Mouse (Mus musculus) ES-E14 (cell line): Measurements from ENCODE around the gene Adamts2. TPM values are rescaled to one million over a fixed set of nuclear protein-coding genes. Genes with fewer than 3 reads are reported as not detected.

Experiments used
- DNase-seq: peaks from one replicate; pipeline ENCODE4 v3.0.0-alpha.2; 2013; ENCODE audit warnings: low read depth, low spot score
- H3K27ac ChIP-seq: 2 replicates; pipeline ENCODE4 v1.5.1; 2012; ENCODE audit warnings: low read depth, mild to moderate bottlenecking, low read length, moderate library complexity, mixed read lengths; ENCODE audit not compliant: poor library complexity, insufficient read depth, severe bottlenecking
- H3K36me3 ChIP-seq: 2 replicates; pipeline ENCODE4 v1.6.1; 2012; ENCODE audit warnings: mild to moderate bottlenecking, low read length, moderate library complexity, mixed read lengths; ENCODE audit not compliant: control insufficient read depth, poor library complexity, insufficient read depth, severe bottlenecking
- H3K4me1 ChIP-seq, 2 experiments: fragments of 150-350 bp in 1 of 2; sonication (generic) in 1 of 2; 2 replicates each; pipeline ENCODE4 v1.6.1; 2012; ENCODE audit warnings: low read length in 2 of 2, mild to moderate bottlenecking in 1 of 2, mixed read lengths in 1 of 2; ENCODE audit not compliant: control insufficient read depth in 2 of 2, insufficient read depth in 2 of 2, poor library complexity in 1 of 2
- H3K4me3 ChIP-seq, 2 experiments: fragments of 150-350 bp in 1 of 2; sonication (generic) in 1 of 2; 2 replicates each; pipeline ENCODE4 v1.5.1; 2012; ENCODE audit warnings: low read length in 2 of 2, low read depth in 1 of 2, mild to moderate bottlenecking in 1 of 2, mixed read lengths in 1 of 2; ENCODE audit not compliant: insufficient read depth in 1 of 2, poor library complexity in 1 of 2, severe bottlenecking in 1 of 2
- H3K9ac ChIP-seq: 2 replicates; pipeline ENCODE4 v1.6.1; 2012; ENCODE audit warnings: low read depth, mild to moderate bottlenecking, low read length, mixed read lengths; ENCODE audit not compliant: poor library complexity, insufficient read depth, severe bottlenecking
- H3K9me3 ChIP-seq: fragments of 150-350 bp; sonication (generic); 2 replicates; pipeline ENCODE4 v1.6.1; 2012; ENCODE audit warnings: low read depth, mild to moderate bottlenecking, low read length; ENCODE audit not compliant: control insufficient read depth, insufficient read depth
- CHD2 ChIP-seq: IDR thresholded peaks from 2 replicates; pipeline ENCODE4 v1.6.1; 2014; ENCODE audit warnings: mild to moderate bottlenecking, low read depth, low read length, inconsistent platforms
- HCFC1 ChIP-seq: IDR thresholded peaks from 2 replicates; pipeline ENCODE4 v1.6.1; 2012; ENCODE audit warnings: low read length, inconsistent platforms, borderline replicate concordance; ENCODE audit not compliant: insufficient read depth
- MAFK ChIP-seq: IDR thresholded peaks from 2 replicates; pipeline ENCODE4 v1.6.1; 2014; ENCODE audit warnings: mild to moderate bottlenecking, low read depth, low read length, inconsistent platforms; ENCODE audit not compliant: insufficient read depth
- ZC3H11A ChIP-seq: IDR thresholded peaks from 2 replicates; pipeline ENCODE4 v1.6.1; 2012; ENCODE audit warnings: low read depth, mild to moderate bottlenecking, inconsistent platforms, low read length, borderline replicate concordance
- ZNF384 ChIP-seq: IDR thresholded peaks from 2 replicates; pipeline ENCODE4 v1.6.1; 2012; ENCODE audit warnings: low read depth, low read length, inconsistent platforms
- in situ Hi-C, 2 experiments: fragments of 600-800 bp; cut with MboI; formaldehyde crosslinking; loops; one replicate each; pipeline ENCODE4 v1.15.1; 2025; ENCODE audit warnings: low sequenced_read_pairs in 2 of 2, inconsistent platforms in 1 of 2; ENCODE audit not compliant: unreplicated experiment in 2 of 2
- total RNA-seq: library from RNA; depleted of rRNA; stranded (reverse); fragments of 300-350 nt; gene quantifications from 2 replicates; pipeline ENCODE4 v1.2.3, GENCODE M21; 2012

Gene Adamts2
- total RNA-seq, 1 experiment: 1.1 TPM

- H3K4me1 ChIP-seq: no peaks in the 10 kb centered on the region
- no peaks in the 10 kb centered on the region for H3K36me3 ChIP-seq
- no peak for DNase-seq
- no peak overlapping the region for H3K4me3 ChIP-seq
- H3K9me3 ChIP-seq: no peaks in the 10 kb centered on the region
- in situ Hi-C loops: no loop called here
- H3K27ac ChIP-seq: no peak overlapping the region
- no peak overlapping the region for H3K9ac ChIP-seq
- TF ChIP-seq ZNF384: no peak
- no peak for TF ChIP-seq HCFC1
- no peak for TF ChIP-seq ZC3H11A
- TF ChIP-seq MAFK: no peak
- TF ChIP-seq CHD2: no peak
These were observed 15.2 kb downstream of the Adamts2 start for GRCm38 (mm10) chr11:50617015-50617543.

GRCm38 (mm10) chr11:50620926-50621325, 19.0 kb downstream of the Adamts2 start:
- Histone ChIP-seq H3K4me1 (peaks cover 0 to 3% of the 10 kb centered on the region in 2 experiments; a peak in 1 of 4 replicates), H3K4me3 (no peak overlapping the region), H3K36me3 (no peaks in the 10 kb centered on the region), H3K9ac (no peak overlapping the region), H3K27ac (no peak overlapping the region), H3K9me3 (no peaks in the 10 kb centered on the region)
- in situ Hi-C loops: no loop called here
- no peak for DNase-seq
- TF ChIP-seq ZNF384 (no peak), MAFK (no peak), HCFC1 (no peak), ZC3H11A (no peak), CHD2 (no peak)

DNA sequence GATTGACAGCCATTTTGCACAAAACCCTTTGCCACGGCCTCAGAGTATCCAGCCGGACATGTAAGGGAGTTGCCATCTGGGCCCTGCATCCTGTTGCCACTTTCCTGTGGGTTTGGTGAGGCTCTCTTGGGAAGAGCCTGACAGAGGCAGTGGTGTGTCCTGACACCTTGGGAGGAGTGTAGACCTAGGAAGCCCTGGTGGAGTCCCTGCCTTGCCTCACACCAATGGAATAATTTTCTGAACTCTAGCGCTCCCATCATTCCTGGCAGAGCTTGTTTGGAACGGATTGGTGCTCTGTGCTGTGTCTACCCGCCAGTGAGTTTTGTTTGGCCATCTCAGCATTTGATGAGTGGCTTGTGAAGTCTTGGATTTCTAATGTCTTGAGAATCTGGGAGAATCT, 19.5 kb downstream of the Adamts2 start:
- H3K9me3 ChIP-seq: no peaks in the 10 kb centered on the region
- no peak overlapping the region for H3K27ac ChIP-seq
- in situ Hi-C loops: no loop called here

GRCm38 (mm10) chr11:50622238-50622726, 20.4 kb downstream of the Adamts2 start:
- DNase-seq: peak; percentile 12
- Histone ChIP-seq H3K36me3 (no peaks in the 10 kb centered on the region), H3K27ac (no peak overlapping the region), H3K9me3 (no peaks in the 10 kb centered on the region), H3K4me1 (peaks cover 0 to 3% of the 10 kb centered on the region in 2 experiments; a peak in 1 of 4 replicates), H3K9ac (no peak overlapping the region), H3K4me3 (peak overlapping the region in 1 of 2 experiments; percentile 9; a peak in 1 of 4 replicates)
- no peak for TF ChIP-seq HCFC1
- no peak for TF ChIP-seq MAFK
- TF ChIP-seq ZC3H11A: no peak
- no peak for TF ChIP-seq CHD2
- no peak for TF ChIP-seq ZNF384
- in situ Hi-C loops: no loop called here

More for the DNA sequence above, 19.5 kb downstream of the Adamts2 start:
- no peak for DNase-seq
- TF ChIP-seq HCFC1: no peak
- TF ChIP-seq MAFK: no peak
- TF ChIP-seq ZNF384: no peak
- no peak for TF ChIP-seq ZC3H11A
- TF ChIP-seq CHD2: no peak
- peaks cover 0 to 3% of the 10 kb centered on the region in 2 experiments; a peak in 1 of 4 replicates for H3K4me1 ChIP-seq
- H3K4me3 ChIP-seq: peak overlapping the region in 1 of 2 experiments; percentile 30; a peak in 2 of 4 replicates
- H3K36me3 ChIP-seq: no peaks in the 10 kb centered on the region
- no peak overlapping the region for H3K9ac ChIP-seq
